Mouse (Mus musculus) forebrain, embryonic 14.5 days (tissue): ENCODE data around the gene AC109138.7. TPM values are rescaled to one million over a fixed set of nuclear protein-coding genes. Genes with fewer than 3 reads are reported as not detected.

Experiments
- microRNA-seq: library from miRNA; unstranded; fragments of <30 nt; microRNA quantifications from one replicate; pipeline ENCODE4, GENCODE M21; 2016
- polyA plus RNA-seq: library from polyadenylated mRNA; unstranded; fragments of >200 nt; fragmentation: Nextera tagmentation; extraction: Ambion mirVana; gene quantifications from 2 replicates; pipeline ENCODE4 v1.2.1, GENCODE M21; 2014

Gene AC109138.7
- polyA plus RNA-seq, 1 experiment from 2014 or later = not detected

Small RNAs within 50 kb of the gene (microRNA-seq; reads per million reads assigned to microRNA genes)
- gene Gm26115 (not detected), gene Mir6985 (0.53 reads per million)

Other genes with a start within 250 kb of the AC109138.7 start
- gene Aldh3b2, start 242.0 kb upstream of the AC109138.7 start, polyA plus RNA-seq = 0.36 and 0.42 TPM in 2 replicates
- gene Acy3, start 227.8 kb upstream of the AC109138.7 start, polyA plus RNA-seq = 1.8 and 2.3 TPM in 2 replicates
- not detected in 2 replicates for gene Tbx10, start 221.6 kb upstream of the AC109138.7 start, polyA plus RNA-seq
- 35.6 and 41.1 TPM in 2 replicates for gene Nudt8, start 213.8 kb upstream of the AC109138.7 start, polyA plus RNA-seq
- gene Gm49405, start 213.7 kb upstream of the AC109138.7 start, polyA plus RNA-seq = 2.2 and 3.8 TPM in 2 replicates
- 3.2 and 5.4 TPM in 2 replicates for gene Doc2g, start 211.0 kb upstream of the AC109138.7 start, polyA plus RNA-seq
- 238 and 254 TPM in 2 replicates for gene Ndufv1, start 201.6 kb upstream of the AC109138.7 start, polyA plus RNA-seq
- 369 and 398 TPM in 2 replicates for gene Gstp1, start 176.4 kb upstream of the AC109138.7 start, polyA plus RNA-seq
- gene Gstp2, start 168.3 kb upstream of the AC109138.7 start, polyA plus RNA-seq = 1.2 and 4.2 TPM in 2 replicates
- not detected in 2 replicates for gene Gstp3, start 154.8 kb upstream of the AC109138.7 start, polyA plus RNA-seq
- not detected in 2 replicates for gene Cabp2, start 132.8 kb upstream of the AC109138.7 start, polyA plus RNA-seq
- gene Cdk2ap2, start 117.2 kb upstream of the AC109138.7 start, polyA plus RNA-seq = 88.6 and 91.7 TPM in 2 replicates
- gene Pitpnm1, start 114.4 kb upstream of the AC109138.7 start, polyA plus RNA-seq = 29.1 and 40.8 TPM in 2 replicates
- gene Aip, start 88.5 kb upstream of the AC109138.7 start, polyA plus RNA-seq = 85.2 and 94.4 TPM in 2 replicates
- gene Gpr152, start 74.6 kb upstream of the AC109138.7 start, polyA plus RNA-seq = not detected in 2 replicates
- 0.08 and 0.12 TPM in 2 replicates for gene Cabp4, start 70.3 kb upstream of the AC109138.7 start, polyA plus RNA-seq
- 134 and 154 TPM in 2 replicates for gene Coro1b, start 65.7 kb upstream of the AC109138.7 start, polyA plus RNA-seq
- gene Ptprcap, start 60.8 kb upstream of the AC109138.7 start, polyA plus RNA-seq = 0.24 TPM in 1 of 2 replicates, not detected in the other
- gene Rps6kb2, start 51.0 kb upstream of the AC109138.7 start, polyA plus RNA-seq = 32.3 and 35.5 TPM in 2 replicates
- 3.9 and 4.2 TPM in 2 replicates for gene Carns1, start 38.9 kb upstream of the AC109138.7 start, polyA plus RNA-seq
- 0.52 and 0.80 TPM in 2 replicates for gene Tbc1d10c, start 23.1 kb upstream of the AC109138.7 start, polyA plus RNA-seq
- gene Ppp1ca, start 22.3 kb upstream of the AC109138.7 start, polyA plus RNA-seq = 608 and 689 TPM in 2 replicates
- 25.5 and 25.7 TPM in 2 replicates for gene Rad9a, start 12.7 kb upstream of the AC109138.7 start, polyA plus RNA-seq
- gene Clcf1, start 119 bp upstream of the AC109138.7 start, polyA plus RNA-seq = 0.61 and 0.85 TPM in 2 replicates
- gene Pold4, start 17.5 kb downstream of the AC109138.7 start, polyA plus RNA-seq = 17.6 and 19.0 TPM in 2 replicates
- 4.0 and 4.3 TPM in 2 replicates for gene Ssh3, start 54.8 kb downstream of the AC109138.7 start, polyA plus RNA-seq
- gene Ankrd13d, start 68.8 kb downstream of the AC109138.7 start, polyA plus RNA-seq = 16.3 and 23.9 TPM in 2 replicates
- gene Grk2, start 91.9 kb downstream of the AC109138.7 start, polyA plus RNA-seq = 17.1 and 21.0 TPM in 2 replicates
- 29.2 and 36.3 TPM in 2 replicates for gene Kdm2a, start 183.9 kb downstream of the AC109138.7 start, polyA plus RNA-seq
- gene Rhod, start 225.1 kb downstream of the AC109138.7 start, polyA plus RNA-seq = 6.3 and 8.3 TPM in 2 replicates